Mouse (Mus musculus) liver, postnatal 0 days (tissue): Measurements from ENCODE around the gene Ggt5. TPM values are rescaled to one million over a fixed set of nuclear protein-coding genes. Genes with fewer than 3 reads are reported as not detected.
A peak's percentile ranks its signal among the peaks of the same experiment; 100 is the strongest.

ENCODE experiments used
- ATAC-seq: fragments of 200-750 bp; cut with Nextera tagmentation; 2 replicates; pipeline ENCODE4 v1.8.0; 2017; ENCODE audit warnings: mild to moderate bottlenecking, moderate library complexity
- DNase-seq: peaks from one replicate; pipeline ENCODE4 v3.0.0-alpha.2; 2016
- H3K27ac ChIP-seq: fragments of 300-500 bp; sonication (generic); 2 replicates; pipeline ENCODE4 v1.5.1; 2014; ENCODE audit warnings: antibody characterized with exemption, moderate library complexity, mild to moderate bottlenecking, low read depth
- H3K27me3 ChIP-seq: fragments of 300-500 bp; sonication (generic); 2 replicates; pipeline ENCODE4 v1.6.1; 2014; ENCODE audit warnings: low read length, control low read depth, mixed read lengths; ENCODE audit not compliant: insufficient read depth
- H3K36me3 ChIP-seq: fragments of 300-500 bp; sonication (generic); replicated peaks from 2 replicates; pipeline ENCODE4 v1.6.1; 2014; ENCODE audit warnings: mild to moderate bottlenecking, control low read depth, low read length, moderate library complexity, mixed read lengths; ENCODE audit not compliant: insufficient read depth
- H3K4me1 ChIP-seq: fragments of 300-500 bp; sonication (generic); 2 replicates; pipeline ENCODE4 v1.6.1; 2014; ENCODE audit warnings: antibody characterized with exemption, mild to moderate bottlenecking, control low read depth; ENCODE audit not compliant: insufficient read depth
- H3K4me2 ChIP-seq: fragments of 300-500 bp; sonication (generic); 2 replicates; pipeline ENCODE4 v1.6.1; 2014; ENCODE audit warnings: low read depth, mild to moderate bottlenecking, low read length, moderate library complexity, mixed read lengths
- H3K4me3 ChIP-seq: fragments of 300-500 bp; sonication (generic); 2 replicates; pipeline ENCODE4 v1.5.1; 2014; ENCODE audit warnings: low read depth, low read length
- H3K9ac ChIP-seq: fragments of 300-500 bp; sonication (generic); replicated peaks from 2 replicates; pipeline ENCODE4 v1.6.1; 2014; ENCODE audit warnings: mild to moderate bottlenecking, moderate library complexity
- H3K9me3 ChIP-seq: fragments of 300-500 bp; sonication (generic); 2 replicates; pipeline ENCODE4 v1.6.1; 2016; ENCODE audit warnings: mild to moderate bottlenecking, control low read depth, low read length, mixed read lengths
- CTCF ChIP-seq: sonication (generic); IDR thresholded peaks from 2 replicates; pipeline ENCODE4 v1.5.1; 2016; ENCODE audit warnings: antibody characterized with exemption, low read depth
- EP300 ChIP-seq: IDR thresholded peaks from 2 replicates; pipeline ENCODE4 v1.6.1; 2016; ENCODE audit warnings: antibody characterized with exemption, low read depth, mild to moderate bottlenecking
- WGBS: fragments of 180-500 bp; shearing (Covaris S2); extraction: QIAGEN DNeasy Blood & Tissue Kit; methylation state at CpG from one replicate; pipeline ENCODE4 v1.1.7; 2014; ENCODE audit not compliant: insufficient replicate concordance; 5-methylcytosine and 5-hydroxymethylcytosine counted together
- polyA plus RNA-seq: library from polyadenylated mRNA; unstranded; fragments of >200 nt; fragmentation: Nextera tagmentation; extraction: Ambion mirVana; gene quantifications from 2 replicates; pipeline ENCODE4 v1.2.1, GENCODE M21; 2015

Ggt5 gene
- polyA plus RNA-seq: 0.81 and 1.4 TPM in 2 replicates

- H3K27me3 ChIP-seq: no peaks in the 10 kb centered on the region
- TF ChIP-seq CTCF (no peak), EP300 (no peak)
- H3K4me2 ChIP-seq: peak within 1 kb of the TSS; percentile 27
- peak within 1 kb of the TSS; percentile 87; the same call in 1 of the 2 replicates for H3K27ac ChIP-seq
- no peaks in the 10 kb centered on the region for H3K36me3 ChIP-seq
- ATAC-seq (no peak), DNase-seq (no peak)
- 25% methylated on average over 5 of the region's 5 CpGs for WGBS
- H3K9ac ChIP-seq: no peak within 1 kb of the TSS
- H3K4me1 ChIP-seq: peaks cover 6% of the 10 kb centered on the region; the same call in 1 of the 2 replicates
- no peaks in the 10 kb centered on the region for H3K9me3 ChIP-seq
- H3K4me3 ChIP-seq: peak within 1 kb of the TSS; percentile 3; the same call in 1 of the 2 replicates
These were observed at the start of gene Ggt5 for GRCm38 (mm10) chr10:75589129-75589528. Gene Ggt5 (plus strand): TSS chr10:75589340.

GRCm38 (mm10) chr10:75547901-75548300 is 41.2 kb upstream of the Ggt5 start:
- 73% methylated on average over 7 of the region's 7 CpGs for WGBS
- no peak overlapping the region for H3K4me3 ChIP-seq
- no peak for ATAC-seq
- H3K36me3 ChIP-seq: no peaks in the 10 kb centered on the region
- no peak overlapping the region for H3K27ac ChIP-seq
- no peak overlapping the region for H3K9ac ChIP-seq
- no peaks in the 10 kb centered on the region for H3K9me3 ChIP-seq
- H3K4me2 ChIP-seq: no peak overlapping the region
- DNase-seq: no peak
- peaks cover 15% of the 10 kb centered on the region for H3K4me1 ChIP-seq
- no peaks in the 10 kb centered on the region for H3K27me3 ChIP-seq
- no peak for TF ChIP-seq EP300
- no peak for TF ChIP-seq CTCF

GRCm38 (mm10) chr10:75548486-75548885 is 40.7 kb upstream of the Ggt5 start:
- H3K9ac ChIP-seq: no peak overlapping the region
- no peak overlapping the region for H3K27ac ChIP-seq
- no peaks in the 10 kb centered on the region for H3K36me3 ChIP-seq
- TF ChIP-seq CTCF: no peak
- TF ChIP-seq EP300: no peak
- H3K27me3 ChIP-seq: no peaks in the 10 kb centered on the region
- H3K4me2 ChIP-seq: no peak overlapping the region
- peaks cover 15% of the 10 kb centered on the region for H3K4me1 ChIP-seq
- H3K9me3 ChIP-seq: no peaks in the 10 kb centered on the region
- no peak for ATAC-seq
- H3K4me3 ChIP-seq: no peak overlapping the region
- WGBS: 56% methylated on average over 14 of the region's 14 CpGs
- no peak for DNase-seq

- no peak overlapping the region for H3K4me2 ChIP-seq
- peaks cover 17% of the 10 kb centered on the region for H3K4me1 ChIP-seq
- no peak for DNase-seq
- no peaks in the 10 kb centered on the region for H3K9me3 ChIP-seq
- TF ChIP-seq CTCF (no peak), EP300 (no peak)
- no peak overlapping the region for H3K9ac ChIP-seq
- no peaks in the 10 kb centered on the region for H3K36me3 ChIP-seq
- ATAC-seq: peak; percentile 89
- no peak overlapping the region for H3K4me3 ChIP-seq
- WGBS: 44% methylated on average over 7 of the region's 7 CpGs
- H3K27me3 ChIP-seq: no peaks in the 10 kb centered on the region
- H3K27ac ChIP-seq: peak overlapping the region; percentile 34; the same call in 1 of the 2 replicates
These were observed 39.3 kb upstream of the Ggt5 start for GRCm38 (mm10) chr10:75549886-75550285.

- ATAC-seq: 0 out of 2 replicates have a peak, but pooled peaks have one; percentile 12
- Histone ChIP-seq H3K27me3 (no peaks in the 10 kb centered on the region), H3K27ac (no peak overlapping the region), H3K4me2 (peak overlapping the region; percentile 40), H3K9ac (no peak overlapping the region), H3K4me3 (no peak overlapping the region), H3K4me1 (peaks cover 17% of the 10 kb centered on the region), H3K9me3 (no peaks in the 10 kb centered on the region), H3K36me3 (no peaks in the 10 kb centered on the region)
- 31% methylated on average over 12 of the region's 12 CpGs for WGBS
- DNase-seq: no peak
- TF ChIP-seq EP300 (no peak), CTCF (no peak)
These were observed 38.0 kb upstream of the Ggt5 start for GRCm38 (mm10) chr10:75551175-75551574.

- Histone ChIP-seq H3K4me2 (no peak overlapping the region), H3K36me3 (no peaks in the 10 kb centered on the region), H3K9ac (no peak overlapping the region), H3K4me3 (no peak overlapping the region), H3K27me3 (no peaks in the 10 kb centered on the region), H3K9me3 (no peaks in the 10 kb centered on the region), H3K27ac (no peak overlapping the region), H3K4me1 (peaks cover 17% of the 10 kb centered on the region)
- no peak for DNase-seq
- ATAC-seq: no peak
- WGBS: 75% methylated on average over 2 of the region's 2 CpGs
- TF ChIP-seq CTCF (no peak), EP300 (no peak)
These were observed 37.0 kb upstream of the Ggt5 start for GRCm38 (mm10) chr10:75552106-75552505.
